Mouse (Mus musculus) olfactory bulb, adult 2 months (tissue): ENCODE data around the gene Eea1.

Source experiments
- CTCF ChIP-seq: fragments of 200-500 bp; IDR thresholded peaks from 2 replicates; pipeline ENCODE4 v1.5.1; 2012; ENCODE audit warnings: low read depth, mild to moderate bottlenecking, low read length, moderate library complexity; ENCODE audit not compliant: insufficient read depth
- POLR2A ChIP-seq: fragments of 200-500 bp; IDR thresholded peaks from 2 replicates; pipeline ENCODE4 v1.6.1; 2012; ENCODE audit warnings: mild to moderate bottlenecking, low read depth, low read length, moderate library complexity; ENCODE audit not compliant: insufficient read depth

DNA sequence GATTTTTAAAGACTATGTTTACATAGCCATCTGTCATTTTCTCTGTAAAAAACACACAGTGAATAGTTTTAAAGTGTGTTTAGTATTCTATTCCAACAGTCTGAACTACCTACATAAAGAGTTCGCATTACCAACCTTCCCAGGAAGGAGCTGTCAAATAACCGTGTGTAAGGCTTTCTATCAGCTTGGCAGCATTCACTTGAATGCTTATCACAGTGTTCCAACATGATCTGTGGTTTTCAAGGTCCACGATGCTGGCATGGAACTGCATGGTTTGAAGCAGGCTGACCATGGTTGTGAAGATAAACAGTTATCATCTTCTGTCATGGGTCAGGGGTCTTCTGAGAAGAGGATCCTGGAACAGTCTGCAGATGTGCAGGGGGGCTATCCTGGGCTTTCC lies 141.8 kb downstream of the Eea1 start:
- no peak for TF ChIP-seq CTCF
- no peak for TF ChIP-seq POLR2A
